Mouse (Mus musculus) E14TG2a.4 (cell line): Measurements from ENCODE around the gene Atp8a2.

Source experiments
- H3K27me3 ChIP-seq: 2 replicates; pipeline ENCODE4 v1.6.1; 2014; ENCODE audit warnings: low read length, control low read depth; ENCODE audit not compliant: insufficient read depth
- H3K36me3 ChIP-seq: 2 replicates; pipeline ENCODE4 v1.6.1; 2014; ENCODE audit warnings: low read length, control low read depth; ENCODE audit not compliant: insufficient read depth
- H3K4me1 ChIP-seq: replicated peaks from 2 replicates; pipeline ENCODE4 v1.6.1; 2014; ENCODE audit warnings: low read depth, low read length, control low read depth
- H3K4me3 ChIP-seq: replicated peaks from 2 replicates; pipeline ENCODE4 v1.5.1; 2014; ENCODE audit warnings: mild to moderate bottlenecking, low read length
- H3K9me3 ChIP-seq: 2 replicates; pipeline ENCODE4 v1.6.1; 2014; ENCODE audit warnings: low read length, control low read depth
- CTCF ChIP-seq: conservative IDR thresholded peaks from 2 replicates; pipeline ENCODE4 v1.5.1; 2014; ENCODE audit warnings: low read length
- NANOG ChIP-seq: IDR thresholded peaks from 2 replicates; pipeline ENCODE4 v1.6.1; 2014; ENCODE audit warnings: borderline replicate concordance, low read length, mixed read lengths
- POU5F1 ChIP-seq: IDR thresholded peaks from 2 replicates; pipeline ENCODE4 v1.6.1; 2014; ENCODE audit warnings: low read length, borderline replicate concordance

Gene Atp8a2

GRCm38 (mm10) chr14:60176469-60176890 lies 20.5 kb downstream of the Atp8a2 start:
- no peaks in the 10 kb centered on the region for H3K9me3 ChIP-seq
- peaks cover 14% of the 10 kb centered on the region for H3K4me1 ChIP-seq
- peak overlapping the region; percentile 87 for H3K4me3 ChIP-seq
- TF ChIP-seq CTCF (no peak), POU5F1 (no peak), NANOG (no peak)
- H3K27me3 ChIP-seq: peaks cover 63% of the 10 kb centered on the region
- no peaks in the 10 kb centered on the region for H3K36me3 ChIP-seq

GRCm38 (mm10) chr14:60172286-60173055 lies 24.5 kb downstream of the Atp8a2 start:
- no peaks in the 10 kb centered on the region for H3K9me3 ChIP-seq
- H3K4me1 ChIP-seq: peaks cover 7% of the 10 kb centered on the region
- TF ChIP-seq POU5F1 (no peak), NANOG (no peak), CTCF (no peak)
- no peaks in the 10 kb centered on the region for H3K36me3 ChIP-seq
- H3K4me3 ChIP-seq: no peak overlapping the region
- peaks cover 40% of the 10 kb centered on the region for H3K27me3 ChIP-seq

- Histone ChIP-seq H3K9me3 (no peaks in the 10 kb centered on the region), H3K36me3 (no peaks in the 10 kb centered on the region)
These were observed 26.0 kb downstream of the Atp8a2 start for GRCm38 (mm10) chr14:60170845-60171610.

GRCm38 (mm10) chr14:60163367-60163766 lies 33.6 kb downstream of the Atp8a2 start:
- no peak for TF ChIP-seq CTCF
- no peak for TF ChIP-seq POU5F1
- TF ChIP-seq NANOG: no peak
- H3K4me1 ChIP-seq: no peaks in the 10 kb centered on the region
- no peaks in the 10 kb centered on the region for H3K9me3 ChIP-seq
- H3K4me3 ChIP-seq: no peak overlapping the region
- H3K27me3 ChIP-seq: no peaks in the 10 kb centered on the region
- no peaks in the 10 kb centered on the region for H3K36me3 ChIP-seq

More at GRCm38 (mm10) chr14:60170845-60171610, 26.0 kb downstream of the Atp8a2 start:
- Histone ChIP-seq H3K27me3 (peaks cover 27% of the 10 kb centered on the region), H3K4me1 (no peaks in the 10 kb centered on the region), H3K4me3 (no peak overlapping the region)
- no peak for TF ChIP-seq NANOG
- no peak for TF ChIP-seq POU5F1
- TF ChIP-seq CTCF: no peak

GRCm38 (mm10) chr14:60152373-60152772 lies 44.6 kb downstream of the Atp8a2 start:
- no peak for TF ChIP-seq NANOG
- TF ChIP-seq POU5F1: no peak
- no peak for TF ChIP-seq CTCF
- H3K36me3 ChIP-seq: no peaks in the 10 kb centered on the region
- H3K9me3 ChIP-seq: peaks cover 3% of the 10 kb centered on the region; the same call in 1 of the 2 replicates
- no peaks in the 10 kb centered on the region for H3K27me3 ChIP-seq
- H3K4me3 ChIP-seq: no peak overlapping the region
- H3K4me1 ChIP-seq: peaks cover 17% of the 10 kb centered on the region

GRCm38 (mm10) chr14:60148893-60149292 lies 48.1 kb downstream of the Atp8a2 start:
- Histone ChIP-seq H3K4me3 (0 out of 2 replicates have a peak overlapping the region, but pooled peaks have one; percentile 10), H3K36me3 (no peaks in the 10 kb centered on the region), H3K9me3 (no peaks in the 10 kb centered on the region), H3K27me3 (no peaks in the 10 kb centered on the region), H3K4me1 (peaks cover 17% of the 10 kb centered on the region)
- TF ChIP-seq POU5F1: no peak
- TF ChIP-seq NANOG: no peak
- TF ChIP-seq CTCF: no peak; the same call in 1 of the 2 replicates

GRCm38 (mm10) chr14:60143234-60143633 lies 53.7 kb downstream of the Atp8a2 start:
- no peaks in the 10 kb centered on the region for H3K9me3 ChIP-seq
- H3K4me1 ChIP-seq: 0 out of 2 replicates have a peak, but pooled peaks cover 1% of the 10 kb centered on the region
- no peaks in the 10 kb centered on the region for H3K36me3 ChIP-seq
- no peak for TF ChIP-seq POU5F1
- TF ChIP-seq CTCF: no peak
- no peak for TF ChIP-seq NANOG
- no peaks in the 10 kb centered on the region for H3K27me3 ChIP-seq
- no peak overlapping the region for H3K4me3 ChIP-seq

GRCm38 (mm10) chr14:60138339-60138738 lies 58.6 kb downstream of the Atp8a2 start:
- Histone ChIP-seq H3K4me1 (no peaks in the 10 kb centered on the region), H3K4me3 (no peak overlapping the region), H3K27me3 (no peaks in the 10 kb centered on the region), H3K9me3 (no peaks in the 10 kb centered on the region), H3K36me3 (no peaks in the 10 kb centered on the region)
- TF ChIP-seq CTCF: 0 out of 2 replicates have a peak, but pooled peaks have one; percentile 10
- no peak for TF ChIP-seq NANOG
